Mouse (Mus musculus): ENCODE data around the gene Trim14. TPM values are rescaled to one million over a fixed set of nuclear protein-coding genes. Genes with fewer than 3 reads are reported as not detected.
"Not testable (repeated sequence)": the region's sequence is repeated elsewhere in the genome, so short reads cannot be mapped to it uniquely, and the experiment has no call there.

Trim14 gene
- 1.1 and 1.2 TPM in 2 replicates for polyA plus RNA-seq (2015; fragmentation: Nextera tagmentation; extraction: Ambion mirVana)

DNA sequence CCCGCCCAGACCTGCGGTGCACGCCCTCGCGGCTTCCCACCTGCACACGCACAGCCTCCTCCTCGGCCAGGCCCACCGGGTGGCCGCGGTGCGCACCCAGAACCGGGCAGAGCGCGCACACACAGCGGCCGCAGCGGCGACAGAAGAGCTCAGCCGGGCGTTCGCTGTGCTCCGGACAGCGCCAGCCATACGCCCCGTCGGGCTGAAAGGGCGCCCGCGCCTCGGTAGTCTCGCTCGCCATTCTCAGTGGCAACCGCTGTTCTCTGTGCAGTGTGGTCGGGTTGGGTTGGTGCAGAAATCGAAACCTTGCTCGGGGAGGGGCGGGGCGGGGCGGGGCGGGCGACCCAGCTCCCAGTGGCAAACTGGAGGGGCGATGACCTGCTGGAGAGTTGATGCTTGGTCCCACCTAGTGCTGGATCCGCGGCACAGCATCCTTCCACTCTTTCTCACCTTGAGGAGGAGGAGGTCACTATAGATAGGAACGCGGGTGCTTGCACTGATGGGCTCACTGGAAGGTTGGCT, at the start of gene Trim14:
Trim14 (minus strand) TSS at position 302 of the 522 bp plus-strand sequence.
- H3K36me3 ChIP-seq, result no peaks in the 10 kb centered on the region
- H3K9ac ChIP-seq, result peak within 1 kb of the TSS; percentile 65
- 2% methylated on average over 45 of the region's 46 CpGs for WGBS
- H3K4me1 ChIP-seq, result peaks cover 17% of the 10 kb centered on the region
- no peak within 1 kb of the TSS for H3K27ac ChIP-seq
- H3K9me3 ChIP-seq, result no peaks in the 10 kb centered on the region
- H3K27me3 ChIP-seq, result peaks cover 72% of the 10 kb centered on the region
- peak within 1 kb of the TSS; percentile 58 for H3K4me3 ChIP-seq
- H3K4me2 ChIP-seq (replicated peaks), result peak within 1 kb of the TSS; percentile 83
- ATAC-seq (ENCODE audit: low FRiP score, low read depth), result peak; percentile 74

DNA sequence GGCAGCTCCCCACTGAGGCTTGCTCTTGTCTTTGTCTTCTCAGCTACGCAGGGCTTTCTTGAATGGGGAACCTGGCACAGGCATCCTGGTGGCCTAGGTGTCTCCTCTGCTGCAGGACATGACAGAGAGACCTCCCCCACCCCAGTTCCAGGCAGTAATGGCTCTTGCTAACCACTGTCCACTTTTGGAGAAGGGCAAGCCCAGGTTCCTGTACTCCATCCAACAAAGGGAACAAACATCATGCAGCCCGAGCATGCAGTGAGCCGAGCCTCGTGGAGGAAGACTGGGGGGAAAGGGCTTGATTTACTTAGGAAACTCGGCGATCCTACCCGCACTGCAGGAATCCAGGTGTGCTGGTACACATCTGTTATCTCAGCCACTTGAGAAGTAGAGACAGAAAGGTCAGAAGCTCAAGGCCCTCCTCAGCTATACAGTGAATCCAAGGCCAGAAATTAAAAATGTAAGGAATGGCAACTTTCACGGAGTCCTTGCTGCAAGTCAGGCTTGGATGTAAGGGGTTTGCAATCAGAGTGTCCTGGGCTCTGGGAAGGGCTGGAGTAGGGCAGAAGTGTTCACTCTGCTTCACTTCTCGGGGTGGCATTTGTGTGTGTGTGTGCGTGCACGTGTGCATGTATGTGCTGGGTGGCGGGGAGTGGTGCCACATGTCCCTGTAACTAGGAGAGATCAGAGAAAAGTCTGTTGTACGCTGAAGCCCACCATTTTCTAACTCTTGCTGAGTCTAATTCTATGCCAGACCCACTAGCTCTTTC, 49.3 kb upstream of the Trim14 start:
- 83% methylated on average over 13 of the region's 13 CpGs for WGBS
- Histone ChIP-seq H3K9me3 (peaks cover 8% of the 10 kb centered on the region), H3K27me3 (no peaks in the 10 kb centered on the region), H3K4me3 (no peak overlapping the region), H3K4me2 (replicated peaks) (no peak overlapping the region), H3K27ac (no peak overlapping the region), H3K36me3 (no peaks in the 10 kb centered on the region), H3K4me1 (no peaks in the 10 kb centered on the region), H3K9ac (no peak overlapping the region)
- ATAC-seq (ENCODE audit: low FRiP score, low read depth), result no peak

DNA sequence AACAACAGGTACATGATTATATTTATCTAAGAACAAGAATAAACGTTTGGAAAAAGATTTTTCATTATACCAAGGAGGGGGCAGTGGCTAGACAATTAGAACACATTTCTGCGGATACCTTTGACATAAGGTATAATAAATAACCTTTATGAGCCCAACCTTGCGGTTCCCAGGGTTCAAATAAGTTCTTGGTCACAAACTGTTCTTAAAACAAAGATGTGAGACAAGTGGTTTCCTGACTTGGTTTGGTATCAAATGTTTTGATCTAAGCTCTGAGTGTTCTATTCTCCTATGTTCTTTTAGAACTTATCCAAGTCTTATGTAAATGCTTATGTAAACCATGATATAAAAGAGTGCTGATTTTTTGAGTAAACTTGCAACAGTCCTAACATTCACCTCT, 48.6 kb upstream of the Trim14 start:
- not testable (repeated sequence) for H3K27ac ChIP-seq; H3K9ac ChIP-seq; H3K36me3 ChIP-seq; H3K27me3 ChIP-seq; H3K9me3 ChIP-seq; ATAC-seq (ENCODE audit: low FRiP score, low read depth); H3K4me2 ChIP-seq (replicated peaks); H3K4me1 ChIP-seq; H3K4me3 ChIP-seq
- 57% methylated on average over 3 of the region's 3 CpGs for WGBS

DNA sequence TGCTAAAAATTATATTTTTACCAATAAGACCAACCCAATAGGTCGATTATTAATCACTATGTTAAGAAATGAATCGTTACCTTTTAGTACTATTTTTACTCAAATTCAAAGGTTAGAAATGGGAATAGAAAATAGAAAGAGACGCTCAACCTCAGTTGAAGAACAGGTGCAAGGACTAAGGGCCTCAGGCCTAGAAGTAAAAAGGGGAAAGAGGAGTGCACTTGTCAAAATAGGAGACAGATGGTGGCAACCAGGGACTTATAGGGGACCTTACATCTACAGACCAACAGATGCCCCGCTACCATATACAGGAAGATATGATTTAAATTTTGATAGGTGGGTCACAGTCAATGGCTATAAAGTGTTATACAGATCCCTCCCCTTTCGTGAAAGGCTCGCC, 48.1 kb upstream of the Trim14 start:
- not testable (repeated sequence) for ATAC-seq (ENCODE audit: low FRiP score, low read depth); H3K9me3 ChIP-seq; H3K4me2 ChIP-seq (replicated peaks); H3K4me3 ChIP-seq; H3K27ac ChIP-seq; H3K4me1 ChIP-seq; H3K9ac ChIP-seq; H3K27me3 ChIP-seq; H3K36me3 ChIP-seq
- WGBS, result 74% methylated on average over 2 of the region's 6 CpGs

DNA sequence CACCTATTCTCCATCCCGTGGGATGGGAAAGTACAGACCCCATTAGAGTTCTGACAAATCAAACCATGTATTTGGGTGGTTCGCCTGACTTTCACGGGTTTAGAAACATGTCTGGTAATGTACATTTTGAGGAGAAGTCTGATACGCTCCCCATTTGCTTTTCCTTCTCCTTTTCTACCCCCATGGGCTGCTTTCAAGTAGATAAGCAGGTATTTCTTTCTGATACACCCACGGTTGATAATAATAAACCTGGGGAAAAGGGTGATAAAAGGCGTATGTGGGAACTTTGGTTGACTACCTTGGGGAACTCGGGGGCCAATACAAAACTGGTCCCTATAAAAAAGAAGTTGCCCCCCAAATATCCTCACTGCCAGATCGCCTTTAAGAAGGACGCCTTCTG, 46.1 kb upstream of the Trim14 start:
- H3K9ac ChIP-seq; H3K27ac ChIP-seq; ATAC-seq (ENCODE audit: low FRiP score, low read depth); H3K36me3 ChIP-seq; H3K27me3 ChIP-seq; H3K4me2 ChIP-seq (replicated peaks); H3K4me3 ChIP-seq; H3K4me1 ChIP-seq; H3K9me3 ChIP-seq: not testable (repeated sequence)
- 82% methylated on average over 9 of the region's 9 CpGs for WGBS

DNA sequence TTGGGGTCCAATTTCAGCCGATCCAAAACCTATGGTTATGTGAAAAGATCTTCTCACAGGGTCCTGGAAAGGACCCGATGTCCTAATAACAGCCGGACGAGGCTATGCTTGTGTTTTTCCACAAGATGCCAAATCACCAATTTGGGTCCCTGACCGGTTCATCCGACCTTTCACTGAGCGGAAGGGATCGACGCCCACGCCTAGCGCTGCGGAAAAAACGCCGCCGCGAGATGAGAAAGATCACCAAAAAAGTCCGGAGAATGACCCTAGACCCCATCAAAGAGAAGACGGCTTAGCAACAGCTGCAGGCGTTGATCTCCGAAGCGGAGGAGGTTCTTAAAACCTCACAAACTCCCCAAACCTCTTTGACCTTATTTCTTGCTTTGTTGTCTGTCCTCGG, 45.6 kb upstream of the Trim14 start:
- not testable (repeated sequence) for H3K4me2 ChIP-seq (replicated peaks); H3K36me3 ChIP-seq; H3K4me1 ChIP-seq; H3K9me3 ChIP-seq; H3K27me3 ChIP-seq; ATAC-seq (ENCODE audit: low FRiP score, low read depth); H3K27ac ChIP-seq; H3K9ac ChIP-seq; H3K4me3 ChIP-seq
- WGBS, result 94% methylated on average over 22 of the region's 22 CpGs

DNA sequence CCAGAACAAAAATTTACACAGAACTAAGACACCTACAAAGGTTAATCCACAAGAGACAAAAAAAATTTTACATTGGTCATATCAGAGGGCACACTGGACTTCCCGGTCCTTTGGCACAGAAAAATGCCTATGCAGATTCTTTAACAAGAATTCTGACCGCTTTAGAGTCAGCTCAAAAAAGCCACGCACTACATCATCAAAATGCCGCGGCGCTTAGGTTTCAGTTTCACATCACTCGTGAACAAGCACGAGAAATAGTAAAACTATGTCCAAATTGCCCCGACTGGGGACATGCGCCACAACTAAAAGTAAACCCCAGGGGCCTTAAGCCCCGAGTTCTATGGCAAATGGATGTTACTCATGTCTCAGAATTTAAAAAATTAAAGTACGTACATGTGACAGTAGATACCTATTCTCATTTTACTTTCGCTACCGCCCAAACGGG, 44.9 kb upstream of the Trim14 start:
- H3K4me3 ChIP-seq; H3K9me3 ChIP-seq; H3K4me1 ChIP-seq; H3K27me3 ChIP-seq; H3K27ac ChIP-seq; ATAC-seq (ENCODE audit: low FRiP score, low read depth); H3K4me2 ChIP-seq (replicated peaks); H3K36me3 ChIP-seq; H3K9ac ChIP-seq: not testable (repeated sequence)
- 90% methylated on average over 15 of the region's 15 CpGs for WGBS

DNA sequence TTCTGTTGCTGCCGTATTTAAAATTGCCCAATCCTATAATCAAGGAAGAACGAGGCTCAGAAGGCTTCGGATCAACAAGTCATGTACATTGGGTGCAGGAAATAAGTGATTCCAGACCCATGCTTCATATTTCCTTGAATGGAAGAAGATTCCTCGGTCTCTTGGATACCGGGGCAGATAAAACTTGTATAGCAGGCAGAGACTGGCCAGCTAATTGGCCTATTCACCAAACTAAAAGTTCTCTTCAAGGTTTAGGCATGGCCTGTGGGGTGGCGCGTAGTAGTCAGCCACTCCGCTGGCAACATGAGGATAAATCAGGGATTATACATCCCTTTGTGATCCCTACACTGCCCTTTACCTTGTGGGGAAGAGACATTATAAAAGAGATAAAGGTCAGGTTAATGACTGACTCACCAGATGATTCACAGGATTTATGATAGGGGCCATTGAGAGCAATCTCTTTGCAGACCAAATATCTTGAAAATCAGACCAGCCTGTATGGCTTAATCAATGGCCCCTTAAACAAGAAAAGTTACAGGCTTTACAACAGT, 42.9 kb upstream of the Trim14 start:
- 90% methylated on average over 8 of the region's 8 CpGs for WGBS
- not testable (repeated sequence) for H3K9me3 ChIP-seq; H3K4me1 ChIP-seq; H3K27me3 ChIP-seq; H3K36me3 ChIP-seq; ATAC-seq (ENCODE audit: low FRiP score, low read depth); H3K9ac ChIP-seq; H3K4me2 ChIP-seq (replicated peaks); H3K4me3 ChIP-seq; H3K27ac ChIP-seq

DNA sequence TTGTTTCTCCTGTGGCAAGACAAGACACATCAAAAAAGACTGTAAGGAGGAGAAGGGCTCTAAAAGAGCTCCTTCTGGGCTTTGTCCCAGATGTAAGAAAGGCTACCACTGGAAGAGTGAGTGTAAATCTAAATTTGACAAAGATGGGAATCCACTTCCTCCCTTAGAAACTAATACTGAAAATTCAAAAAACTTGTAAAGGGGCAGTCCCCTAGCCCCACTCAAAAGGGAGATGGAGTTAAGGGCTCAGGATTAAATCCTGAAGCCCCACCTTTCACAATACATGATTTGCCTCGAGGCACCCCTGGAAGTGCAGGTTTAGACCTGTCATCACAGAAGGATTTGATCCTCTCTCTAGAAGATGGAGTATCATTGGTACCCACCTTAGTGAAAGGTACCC, 42.3 kb upstream of the Trim14 start:
- H3K4me2 ChIP-seq (replicated peaks), result no peak overlapping the region
- H3K9ac ChIP-seq, result no peak overlapping the region
- no peaks in the 10 kb centered on the region for H3K36me3 ChIP-seq
- no peak for ATAC-seq (ENCODE audit: low FRiP score, low read depth)
- H3K4me3 ChIP-seq, result no peak overlapping the region
- H3K4me1 ChIP-seq, result peaks cover 3% of the 10 kb centered on the region; the same call in 1 of the 2 replicates
- 75% methylated on average over 1 of the region's 1 CpGs for WGBS
- no peak overlapping the region for H3K27ac ChIP-seq
- H3K27me3 ChIP-seq, result no peaks in the 10 kb centered on the region
- H3K9me3 ChIP-seq, result peaks cover 8% of the 10 kb centered on the region

DNA sequence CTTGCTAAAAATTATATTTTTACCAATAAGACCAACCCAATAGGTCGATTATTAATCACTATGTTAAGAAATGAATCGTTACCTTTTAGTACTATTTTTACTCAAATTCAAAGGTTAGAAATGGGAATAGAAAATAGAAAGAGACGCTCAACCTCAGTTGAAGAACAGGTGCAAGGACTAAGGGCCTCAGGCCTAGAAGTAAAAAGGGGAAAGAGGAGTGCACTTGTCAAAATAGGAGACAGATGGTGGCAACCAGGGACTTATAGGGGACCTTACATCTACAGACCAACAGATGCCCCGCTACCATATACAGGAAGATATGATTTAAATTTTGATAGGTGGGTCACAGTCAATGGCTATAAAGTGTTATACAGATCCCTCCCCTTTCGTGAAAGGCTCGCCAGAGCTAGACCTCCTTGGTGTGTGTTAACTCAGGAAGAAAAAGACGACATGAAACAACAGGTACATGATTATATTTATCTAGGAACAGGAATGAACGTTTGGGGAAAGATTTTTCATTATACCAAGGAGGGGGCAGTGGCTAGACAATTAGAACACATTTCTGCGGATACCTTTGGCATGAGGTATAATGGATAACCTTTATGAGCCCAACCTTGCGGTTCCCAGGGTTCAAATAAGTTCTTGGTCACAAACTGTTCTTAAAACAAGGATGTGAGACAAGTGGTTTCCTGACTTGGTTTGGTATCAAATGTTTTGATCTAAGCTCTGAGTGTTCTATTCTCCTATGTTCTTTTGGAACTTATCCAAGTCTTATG, 39.8 kb upstream of the Trim14 start:
- not testable (repeated sequence) for H3K4me1 ChIP-seq; H3K4me3 ChIP-seq; H3K27me3 ChIP-seq; H3K4me2 ChIP-seq (replicated peaks); H3K9ac ChIP-seq; ATAC-seq (ENCODE audit: low FRiP score, low read depth); H3K9me3 ChIP-seq; H3K27ac ChIP-seq; H3K36me3 ChIP-seq
- WGBS, result 86% methylated on average over 6 of the region's 10 CpGs

DNA sequence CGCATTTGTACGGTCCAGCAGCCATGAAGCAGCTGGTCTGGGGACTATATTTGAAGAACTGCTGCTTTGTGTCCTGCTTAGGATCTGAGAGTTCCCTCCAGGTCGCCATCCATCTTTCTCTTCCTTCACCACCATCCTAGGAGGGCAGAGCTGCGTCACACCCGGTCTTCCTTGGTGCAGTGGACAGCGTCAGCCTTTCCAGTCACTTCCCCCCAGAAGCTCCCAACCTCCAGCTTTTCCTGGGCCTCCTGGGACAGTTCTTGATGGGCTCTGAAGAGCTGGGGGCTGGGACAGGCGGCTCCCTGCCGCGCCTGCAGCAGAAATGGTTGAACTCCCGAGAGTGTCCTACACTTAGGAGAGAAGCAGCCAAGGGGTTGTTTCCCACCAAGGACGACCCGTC, 38.9 kb upstream of the Trim14 start:
- H3K4me1 ChIP-seq, result peaks cover 3% of the 10 kb centered on the region; the same call in 1 of the 2 replicates

More for the DNA sequence above, 38.9 kb upstream of the Trim14 start:
- no peaks in the 10 kb centered on the region for H3K9me3 ChIP-seq
- no peaks in the 10 kb centered on the region for H3K27me3 ChIP-seq
- no peak for ATAC-seq (ENCODE audit: low FRiP score, low read depth)
- no peaks in the 10 kb centered on the region for H3K36me3 ChIP-seq
- no peak overlapping the region for H3K27ac ChIP-seq
- no peak overlapping the region for H3K4me3 ChIP-seq
- 71% methylated on average over 11 of the region's 12 CpGs for WGBS
- H3K4me2 ChIP-seq (replicated peaks), result no peak overlapping the region
- no peak overlapping the region for H3K9ac ChIP-seq
